Mouse (Mus musculus) MEL (cell line): ENCODE data around the gene Traf2.

Experiments used
- CTCF ChIP-seq, 3 experiments: IDR thresholded peaks in 2 of 3; conservative IDR thresholded peaks in 1 of 3; 2 replicates each; pipeline ENCODE4 v1.5.1; 2011 to 2012; ENCODE audit warnings: low read length in 3 of 3, low read depth in 2 of 3, mild to moderate bottlenecking in 2 of 3, improper control_type of control experiment in 1 of 3, inconsistent platforms in 1 of 3, mixed read lengths in 1 of 3, moderate library complexity in 1 of 3; ENCODE audit not compliant: control insufficient read depth in 1 of 3, insufficient read depth in 1 of 3, poor library complexity in 1 of 3, severe bottlenecking in 1 of 3
- ELF1 ChIP-seq: IDR thresholded peaks from 2 replicates; pipeline ENCODE4 v1.6.1; 2014; ENCODE audit warnings: low read depth, mild to moderate bottlenecking, inconsistent platforms, low read length, improper control_type of control experiment, moderate library complexity
- EP300 ChIP-seq, 2 experiments: IDR thresholded peaks; 2 replicates each; pipeline ENCODE4 v1.6.1; 2011; ENCODE audit warnings: improper control_type of control experiment in 2 of 2, low read length in 2 of 2, low read depth in 1 of 2, mild to moderate bottlenecking in 1 of 2
- POLR2A ChIP-seq, 2 experiments: IDR thresholded peaks; 2 replicates each; pipeline ENCODE4 v1.6.1; 2011 to 2012; ENCODE audit warnings: low read length in 2 of 2, mild to moderate bottlenecking in 2 of 2, control low read depth in 1 of 2, improper control_type of control experiment in 1 of 2, low read depth in 1 of 2, moderate library complexity in 1 of 2; ENCODE audit not compliant: control insufficient read depth in 1 of 2, insufficient read depth in 1 of 2, poor library complexity in 1 of 2

GRCm38 (mm10) chr2:25583571-25583970 is 36.8 kb upstream of the Traf2 start:
- TF ChIP-seq POLR2A (IDR thresholded peaks at IDR 0.05; ENCODE audit: control insufficient read depth in 1 of 2, insufficient read depth in 1 of 2, low read depth in 1 of 2, low read length in 2 of 2, poor library complexity in 1 of 2), result no peak
- no peak for TF ChIP-seq ELF1
- TF ChIP-seq EP300 (IDR thresholded peaks at IDR 0.05; ENCODE audit: low read depth in 1 of 2, low read length in 2 of 2), result no peak
- no peak for TF ChIP-seq CTCF (IDR thresholded peaks at IDR 0.05 in 2 of 3, conservative IDR thresholded peaks at IDR 0.05 in 1 of 3; ENCODE audit: control insufficient read depth in 1 of 3, insufficient read depth in 1 of 3, low read depth in 2 of 3, low read length in 3 of 3, poor library complexity in 1 of 3, severe bottlenecking in 1 of 3)
